Mouse (Mus musculus): ENCODE data around the gene Hist1h4b. TPM values are rescaled to one million over a fixed set of nuclear protein-coding genes. Genes with fewer than 3 reads are reported as not detected.

The Hist1h4b gene
- polyA plus RNA-seq, 1 experiment from 2014 or later = 15.5 TPM

DNA sequence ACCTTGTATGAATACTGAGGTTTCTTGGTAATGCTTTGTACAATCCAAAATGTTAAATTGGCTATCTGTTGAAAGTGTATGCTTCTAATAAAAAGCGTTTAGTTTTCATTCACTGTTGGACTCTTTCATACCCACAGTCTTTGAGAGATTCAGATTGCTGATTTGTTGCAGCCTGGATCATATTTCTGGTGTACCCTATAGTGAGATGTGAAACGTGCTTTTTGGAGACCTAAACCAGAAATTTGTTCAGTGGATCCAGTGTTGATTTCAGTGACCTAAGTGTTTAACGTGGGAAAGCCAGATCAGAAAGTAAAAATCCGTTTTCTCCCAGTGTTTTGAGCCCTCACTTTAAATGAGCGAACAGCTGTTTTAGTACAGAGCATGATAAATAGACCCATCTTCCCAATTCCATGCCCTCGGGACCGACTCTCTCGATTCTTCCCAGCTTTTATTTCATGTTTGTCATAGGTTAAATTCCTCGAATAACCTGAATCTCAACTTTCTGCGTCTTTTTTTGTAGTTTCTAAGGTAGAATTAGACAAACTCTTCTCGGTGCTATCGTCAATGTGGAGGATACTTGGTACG lies 16.5 kb upstream of the Hist1h4b start:
- DNase-seq (ENCODE audit: low spot score) = no peak

DNA sequence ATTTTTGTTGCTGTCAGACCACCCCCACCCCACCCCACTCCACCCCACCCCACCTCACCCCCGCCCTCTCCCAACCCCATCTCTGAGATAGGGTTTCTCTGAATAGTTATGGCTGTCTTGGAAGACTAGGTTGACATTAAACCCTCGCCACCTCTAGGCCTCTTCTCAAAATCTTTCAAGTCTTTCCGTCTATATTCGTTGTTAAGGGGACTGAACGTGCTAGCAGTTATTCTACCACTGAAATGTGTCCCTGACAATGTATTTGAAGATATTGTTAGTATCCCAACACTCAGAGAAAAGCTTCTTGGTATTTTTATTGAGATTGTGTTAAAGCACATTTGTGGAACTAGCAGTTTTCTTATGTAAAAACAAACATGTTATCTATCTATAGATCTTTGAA lies 15.9 kb upstream of the Hist1h4b start:
- DNase-seq (ENCODE audit: low spot score) = peak; percentile 13

DNA sequence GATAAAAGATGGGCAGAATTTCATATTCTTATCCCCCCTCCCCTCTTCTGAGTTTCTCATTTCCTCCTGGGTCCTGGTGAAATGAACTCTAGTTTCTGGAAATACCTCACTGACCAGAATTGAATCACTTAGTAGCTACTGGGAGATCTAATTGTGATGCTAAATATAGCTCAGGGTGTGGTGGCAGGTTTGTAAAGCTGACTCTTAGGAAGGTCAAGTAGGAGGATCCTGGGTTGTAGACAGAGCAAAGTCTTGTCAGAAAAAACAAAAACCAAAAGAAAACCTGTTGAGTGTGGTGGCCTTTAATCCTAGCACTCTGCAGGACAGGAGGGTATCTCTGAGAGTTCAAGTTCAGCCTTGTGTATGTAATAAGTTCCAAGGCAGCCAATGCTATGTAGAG lies 14.8 kb upstream of the Hist1h4b start:
- DNase-seq (ENCODE audit: low spot score) = peak; percentile 2

DNA sequence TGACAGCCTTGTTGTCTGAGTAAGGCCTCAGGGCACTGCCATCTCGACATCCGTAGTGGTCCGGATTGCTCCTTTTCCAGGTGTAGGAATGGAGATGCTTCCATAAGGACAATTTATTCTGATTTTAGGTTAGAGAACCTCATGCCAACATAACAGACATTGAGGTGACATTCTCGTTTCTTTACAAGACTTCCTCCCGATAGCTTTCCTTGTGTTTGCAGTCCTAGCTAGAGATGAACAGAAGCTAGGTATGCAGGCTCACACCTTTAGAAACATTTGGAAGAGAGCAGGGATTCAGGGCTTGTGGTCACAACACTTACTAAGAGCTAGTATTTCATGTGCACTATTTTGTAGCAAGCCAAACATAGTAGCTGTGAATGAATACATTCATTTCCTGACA lies 13.6 kb upstream of the Hist1h4b start:
- peak; percentile 1 for DNase-seq (ENCODE audit: low spot score)

DNA sequence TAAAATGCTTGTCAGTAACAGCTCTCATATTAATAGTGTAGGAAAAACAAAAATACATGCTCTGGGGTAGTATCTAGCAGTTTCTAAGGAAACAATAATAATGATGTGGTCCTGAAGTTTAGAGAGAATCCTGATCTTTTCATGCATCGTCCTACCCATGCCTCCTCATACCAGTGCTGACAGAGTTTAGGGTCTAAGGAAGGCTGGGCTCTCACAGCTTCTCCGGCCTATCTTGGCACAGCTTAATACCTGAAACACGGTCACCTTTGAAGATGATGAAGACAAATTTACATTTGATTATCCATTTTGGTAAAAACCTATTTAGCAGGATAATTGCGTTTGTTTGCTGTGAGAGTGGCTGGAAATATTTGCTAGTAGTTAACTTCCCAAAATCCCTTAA lies 12.8 kb upstream of the Hist1h4b start:
- peak; percentile 5 for DNase-seq (ENCODE audit: low spot score)

DNA sequence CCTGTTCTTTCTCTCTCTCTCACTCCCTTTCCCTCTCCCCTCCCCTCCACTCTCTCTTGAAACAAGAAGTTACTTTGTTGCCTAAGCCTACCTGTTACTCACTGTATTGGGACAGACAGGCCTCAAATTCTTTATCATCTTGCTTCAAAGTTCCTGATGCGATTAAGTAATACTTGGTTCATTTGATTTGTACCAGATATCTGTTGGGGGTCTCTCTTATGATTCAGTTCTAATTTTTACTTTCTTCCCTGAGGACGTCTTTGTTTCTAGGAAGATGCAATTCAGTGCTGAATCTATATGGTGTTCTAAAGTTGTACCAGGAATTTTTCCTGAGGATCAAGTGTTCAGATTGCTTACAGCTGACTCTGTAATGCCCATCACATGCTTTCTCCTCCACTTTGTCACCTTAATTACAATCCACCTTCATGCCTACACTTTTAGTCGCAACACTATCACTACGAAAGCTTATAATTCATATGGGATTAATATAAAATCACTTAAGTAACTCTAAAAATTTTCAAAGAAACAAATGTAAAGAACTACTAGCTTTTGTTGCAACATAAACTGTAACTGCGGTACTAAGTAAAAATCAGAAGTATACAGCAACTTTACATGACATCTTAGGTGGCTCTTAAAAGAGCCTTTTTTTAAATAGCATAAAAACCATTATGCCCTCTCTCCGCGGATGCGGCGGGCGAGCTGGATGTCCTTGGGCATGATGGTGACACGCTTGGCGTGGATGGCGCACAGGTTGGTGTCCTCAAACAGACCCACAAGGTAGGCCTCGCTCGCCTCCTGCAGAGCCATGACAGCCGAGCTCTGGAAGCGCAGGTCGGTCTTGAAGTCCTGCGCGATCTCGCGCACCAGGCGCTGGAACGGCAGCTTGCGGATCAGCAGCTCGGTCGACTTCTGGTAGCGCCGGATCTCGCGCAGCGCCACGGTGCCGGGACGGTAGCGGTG lies 12.1 kb upstream of the Hist1h4b start:
- DNase-seq (ENCODE audit: low spot score) = peak; percentile 28

DNA sequence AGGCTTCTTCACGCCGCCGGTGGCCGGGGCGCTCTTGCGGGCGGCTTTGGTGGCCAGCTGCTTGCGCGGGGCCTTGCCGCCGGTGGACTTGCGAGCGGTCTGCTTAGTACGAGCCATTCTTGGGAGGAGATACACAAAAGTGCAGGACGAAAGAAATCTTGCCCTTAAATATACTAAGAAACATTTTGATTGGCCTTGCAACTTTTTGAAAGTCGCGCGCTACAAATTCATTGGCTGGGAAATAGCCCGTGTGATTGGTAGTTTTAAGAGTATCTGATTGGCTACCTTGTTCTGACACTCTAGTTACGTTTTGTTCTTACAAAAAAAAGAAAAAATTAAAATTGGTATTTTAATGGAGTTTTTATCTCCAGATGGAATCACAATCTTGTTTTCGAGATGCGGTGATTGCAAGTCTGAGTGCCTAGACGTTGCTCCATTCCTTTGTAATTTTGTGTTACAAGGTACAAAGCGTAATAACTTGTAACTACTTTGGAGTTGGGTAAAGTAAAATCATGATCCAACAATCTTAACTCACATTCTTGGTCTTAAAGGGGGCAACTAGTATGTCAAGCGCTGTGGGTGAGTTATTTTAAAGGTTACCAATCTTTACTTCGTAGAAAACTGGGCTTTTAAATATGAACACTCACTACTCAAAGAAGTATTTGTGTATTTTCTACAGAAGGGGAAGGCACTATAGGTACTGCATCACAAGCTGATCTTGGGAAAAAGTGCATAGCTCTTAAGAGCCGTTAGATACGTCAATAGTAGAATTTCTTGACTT lies 11.2 kb upstream of the Hist1h4b start, which contains the start of gene Hist1h3c:
Hist1h3c (minus strand) TSS at position 222 of the 781 bp plus-strand sequence.
- peak; percentile 94 for DNase-seq (ENCODE audit: low spot score)

DNA sequence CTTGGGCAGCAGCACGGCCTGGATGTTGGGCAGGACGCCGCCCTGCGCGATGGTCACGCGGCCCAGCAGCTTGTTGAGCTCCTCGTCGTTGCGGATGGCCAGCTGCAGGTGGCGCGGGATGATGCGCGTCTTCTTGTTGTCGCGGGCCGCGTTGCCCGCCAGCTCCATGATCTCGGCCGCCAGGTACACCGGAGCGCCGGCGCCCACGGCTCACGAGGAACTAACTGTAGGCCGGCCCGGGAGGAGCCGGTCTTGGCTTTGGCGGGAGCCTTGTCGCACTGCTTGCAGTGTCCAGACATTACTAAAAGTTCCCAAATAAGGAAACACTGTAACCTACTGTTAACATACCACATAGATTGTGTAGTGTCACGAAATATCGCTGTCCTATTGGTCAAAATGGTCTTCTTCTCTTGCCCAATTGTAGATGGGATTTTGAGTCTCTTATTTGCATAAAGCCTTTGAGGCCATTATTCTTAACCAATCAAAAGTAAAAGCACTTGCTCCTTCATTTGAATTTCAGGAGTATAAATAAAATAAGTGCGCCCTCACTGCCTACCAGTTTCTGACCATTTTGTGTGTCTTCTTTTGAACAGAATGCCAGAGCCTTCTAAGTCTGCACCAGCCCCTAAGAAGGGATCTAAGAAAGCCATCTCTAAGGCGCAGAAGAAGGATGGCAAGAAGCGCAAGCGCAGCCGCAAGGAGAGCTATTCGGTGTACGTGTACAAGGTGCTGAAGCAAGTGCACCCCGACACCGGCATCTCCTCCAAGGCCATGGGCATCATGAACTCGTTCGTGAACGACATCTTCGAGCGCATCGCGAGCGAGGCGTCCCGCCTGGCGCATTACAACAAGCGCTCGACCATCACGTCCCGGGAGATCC lies 10.4 kb upstream of the Hist1h4b start, which contains the start of gene Hist1h2bb:
Hist1h2bb (plus strand) TSS at position 534 of the 880 bp plus-strand sequence.
- DNase-seq (ENCODE audit: low spot score) = peak; percentile 91

DNA sequence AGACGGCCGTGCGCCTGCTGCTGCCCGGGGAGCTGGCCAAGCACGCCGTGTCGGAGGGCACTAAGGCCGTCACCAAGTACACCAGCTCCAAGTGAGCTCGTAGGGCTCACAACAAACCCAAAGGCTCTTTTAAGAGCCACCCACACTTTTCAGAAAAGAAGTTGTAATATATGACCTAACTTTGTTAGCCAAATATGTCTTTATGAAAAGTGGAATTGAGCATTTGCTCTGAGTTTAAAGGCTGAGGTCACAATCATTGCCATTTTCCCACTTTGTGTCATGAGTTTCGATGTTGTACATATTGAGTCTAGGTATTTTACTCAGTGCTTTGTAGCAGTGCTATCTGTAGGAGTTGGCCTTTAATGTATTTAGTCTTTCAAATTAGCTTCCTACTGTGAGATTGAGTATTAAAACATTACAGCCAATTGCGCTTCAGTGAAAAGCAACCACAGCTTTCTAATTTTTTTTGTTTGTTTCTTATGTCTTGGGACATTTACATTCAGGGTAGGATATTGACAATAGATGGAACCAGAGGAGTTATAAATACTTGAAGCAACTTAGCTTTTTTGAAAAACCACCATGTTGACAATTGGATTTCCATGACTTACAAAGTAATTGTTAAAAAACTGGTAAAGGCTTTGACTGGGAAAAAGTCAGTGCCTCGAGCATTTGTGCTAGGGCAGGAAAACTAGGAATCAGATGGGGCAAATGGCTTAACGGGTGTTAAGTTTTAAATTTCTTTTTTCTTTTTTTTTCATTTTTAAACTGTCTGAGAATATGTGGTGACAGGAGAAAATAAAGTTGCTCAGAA lies 9.5 kb upstream of the Hist1h4b start:
- DNase-seq (ENCODE audit: low spot score) = peak; percentile 46

DNA sequence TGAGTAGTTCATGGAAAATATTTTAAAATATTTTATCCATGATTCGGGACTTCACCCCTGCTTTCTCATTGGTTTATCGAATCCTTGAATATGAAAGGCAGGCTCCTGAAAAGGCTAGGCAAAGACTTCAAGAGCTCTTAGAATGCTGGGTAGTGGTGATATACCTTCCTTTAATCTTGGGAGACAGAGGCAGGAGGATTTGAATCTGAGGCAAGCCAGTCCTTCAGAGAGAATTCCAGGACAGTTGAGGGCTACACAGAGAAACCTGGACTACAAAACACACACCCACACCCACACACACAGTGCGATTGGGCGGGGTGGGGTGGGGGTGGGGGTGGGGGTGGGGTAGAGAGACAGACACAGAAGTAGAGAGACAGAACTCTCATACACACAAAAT lies 8.9 kb upstream of the Hist1h4b start:
- DNase-seq (ENCODE audit: low spot score) = no peak

DNA sequence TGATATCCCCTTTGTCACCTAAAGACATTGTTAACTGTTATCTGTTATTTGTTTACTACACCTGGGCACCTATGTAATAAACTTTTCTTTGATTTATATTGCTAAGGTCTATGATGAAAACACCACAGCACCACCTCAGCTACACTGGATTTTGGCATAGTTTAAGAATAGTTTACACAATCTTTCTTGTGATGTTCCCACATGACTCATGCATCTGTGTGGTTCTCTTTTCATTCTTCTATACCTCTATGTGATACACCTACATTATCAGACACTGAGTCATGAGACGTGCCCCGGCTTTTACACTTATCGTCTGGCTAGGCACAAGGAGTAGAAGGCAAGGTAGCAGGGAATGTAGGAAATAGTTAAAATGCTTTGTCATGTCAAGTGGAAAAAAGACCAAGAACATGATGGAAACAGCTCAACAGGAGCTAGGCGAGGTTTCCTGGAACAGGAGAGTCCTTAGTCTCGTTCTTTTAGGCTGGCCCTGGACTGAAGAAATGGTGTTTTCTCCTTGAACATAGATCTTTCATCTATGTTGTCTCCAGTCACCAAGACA lies 7.2 kb upstream of the Hist1h4b start:
- peak; percentile 1 for DNase-seq (ENCODE audit: low spot score)

DNA sequence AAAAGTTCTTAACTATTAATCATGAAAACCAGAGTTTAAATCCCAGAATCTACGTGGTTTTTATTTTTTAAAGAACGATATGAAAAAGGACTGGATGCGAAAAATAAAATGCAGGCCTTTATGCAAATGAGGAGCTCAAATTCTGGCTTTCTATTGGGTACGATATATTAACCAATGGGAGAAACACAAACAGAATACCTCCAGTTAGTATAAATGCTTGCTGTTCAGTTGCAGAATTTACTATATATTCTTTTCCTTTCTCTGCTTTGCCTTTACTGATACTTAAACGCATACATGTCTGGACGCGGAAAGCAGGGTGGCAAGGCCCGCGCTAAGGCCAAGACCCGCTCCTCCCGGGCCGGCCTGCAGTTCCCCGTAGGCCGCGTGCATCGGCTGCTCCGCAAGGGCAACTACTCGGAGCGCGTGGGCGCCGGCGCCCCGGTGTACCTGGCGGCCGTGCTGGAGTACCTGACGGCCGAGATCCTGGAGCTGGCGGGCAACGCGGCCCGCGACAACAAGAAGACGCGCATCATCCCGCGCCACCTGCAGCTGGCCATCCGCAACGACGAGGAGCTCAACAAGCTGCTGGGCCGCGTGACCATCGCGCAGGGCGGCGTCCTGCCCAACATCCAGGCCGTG lies 5.9 kb upstream of the Hist1h4b start, which contains the start of gene Hist1h2ab:
Hist1h2ab (plus strand) TSS at position 288 of the 639 bp plus-strand sequence.
- DNase-seq (ENCODE audit: low spot score) = peak; percentile 86

DNA sequence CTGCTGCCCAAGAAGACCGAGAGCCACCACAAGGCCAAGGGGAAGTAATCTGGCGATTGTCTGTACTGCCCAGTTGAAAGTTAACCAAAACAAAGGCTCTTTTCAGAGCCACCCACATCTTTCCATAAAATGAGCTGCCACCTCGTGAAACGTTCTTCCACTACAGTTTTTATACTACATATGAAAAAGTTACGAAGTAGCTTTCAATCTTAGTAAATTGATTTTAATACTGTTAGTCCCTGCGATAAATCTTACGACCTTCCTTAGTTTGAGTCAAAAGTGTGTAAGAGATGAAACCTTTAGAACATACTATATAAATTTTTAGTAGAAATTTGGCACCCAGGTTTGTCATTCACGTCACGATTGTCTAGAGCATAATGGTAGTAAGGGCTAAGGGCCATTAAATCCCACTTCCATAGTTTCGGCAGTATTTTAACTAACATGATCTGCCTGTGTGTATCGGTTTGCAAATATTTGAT lies 5.3 kb upstream of the Hist1h4b start:
- peak; percentile 57 for DNase-seq (ENCODE audit: low spot score)

DNA sequence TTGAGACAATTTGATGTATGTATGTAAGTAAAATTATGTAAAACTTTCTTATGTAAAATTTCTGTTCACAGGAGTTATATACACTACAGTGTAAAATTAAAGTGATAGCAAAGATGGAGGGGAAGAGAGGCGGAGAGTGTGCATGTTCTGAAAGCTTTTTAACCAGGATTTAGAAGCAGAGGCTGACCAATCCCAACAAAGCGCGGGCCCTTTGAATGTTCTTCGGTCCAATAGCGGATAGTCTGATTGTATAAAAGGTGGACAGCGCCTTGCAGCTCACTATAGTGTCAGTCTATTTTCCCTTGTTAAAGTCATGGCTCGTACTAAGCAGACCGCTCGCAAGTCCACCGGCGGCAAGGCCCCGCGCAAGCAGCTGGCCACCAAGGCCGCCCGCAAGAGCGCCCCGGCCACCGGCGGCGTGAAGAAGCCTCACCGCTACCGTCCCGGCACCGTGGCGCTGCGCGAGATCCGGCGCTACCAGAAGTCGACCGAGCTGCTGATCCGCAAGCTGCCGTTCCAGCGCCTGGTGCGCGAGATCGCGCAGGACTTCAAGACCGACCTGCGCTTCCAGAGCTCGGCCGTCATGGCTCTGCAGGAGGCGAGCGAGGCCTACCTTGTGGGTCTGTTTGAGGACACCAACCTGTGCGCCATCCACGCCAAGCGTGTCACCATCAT lies 4.6 kb upstream of the Hist1h4b start, which contains the start of gene Hist1h3b:
Hist1h3b (plus strand) TSS at position 201 of the 675 bp plus-strand sequence.
- DNase-seq (ENCODE audit: low spot score) = peak; percentile 91

DNA sequence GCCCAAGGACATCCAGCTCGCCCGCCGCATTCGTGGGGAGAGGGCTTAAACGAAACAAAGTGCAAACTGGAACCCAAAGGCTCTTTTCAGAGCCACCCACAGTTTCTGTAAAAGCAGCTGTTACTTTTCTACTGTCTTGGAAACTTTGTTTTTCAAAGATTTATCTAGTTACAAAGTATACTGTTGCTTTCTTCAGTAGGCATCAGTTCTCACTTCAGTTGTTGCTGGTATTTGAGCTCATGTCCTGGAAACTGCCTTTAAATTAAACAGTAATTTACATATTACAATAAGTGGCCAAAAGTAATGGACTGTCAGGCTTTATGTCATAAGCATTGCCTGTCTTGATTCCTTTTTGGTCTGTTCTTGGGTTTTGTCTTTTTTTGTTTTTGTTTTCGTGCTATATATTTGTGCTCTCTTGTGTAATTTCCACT lies 4.1 kb upstream of the Hist1h4b start:
- peak; percentile 7 for DNase-seq (ENCODE audit: low spot score)

DNA sequence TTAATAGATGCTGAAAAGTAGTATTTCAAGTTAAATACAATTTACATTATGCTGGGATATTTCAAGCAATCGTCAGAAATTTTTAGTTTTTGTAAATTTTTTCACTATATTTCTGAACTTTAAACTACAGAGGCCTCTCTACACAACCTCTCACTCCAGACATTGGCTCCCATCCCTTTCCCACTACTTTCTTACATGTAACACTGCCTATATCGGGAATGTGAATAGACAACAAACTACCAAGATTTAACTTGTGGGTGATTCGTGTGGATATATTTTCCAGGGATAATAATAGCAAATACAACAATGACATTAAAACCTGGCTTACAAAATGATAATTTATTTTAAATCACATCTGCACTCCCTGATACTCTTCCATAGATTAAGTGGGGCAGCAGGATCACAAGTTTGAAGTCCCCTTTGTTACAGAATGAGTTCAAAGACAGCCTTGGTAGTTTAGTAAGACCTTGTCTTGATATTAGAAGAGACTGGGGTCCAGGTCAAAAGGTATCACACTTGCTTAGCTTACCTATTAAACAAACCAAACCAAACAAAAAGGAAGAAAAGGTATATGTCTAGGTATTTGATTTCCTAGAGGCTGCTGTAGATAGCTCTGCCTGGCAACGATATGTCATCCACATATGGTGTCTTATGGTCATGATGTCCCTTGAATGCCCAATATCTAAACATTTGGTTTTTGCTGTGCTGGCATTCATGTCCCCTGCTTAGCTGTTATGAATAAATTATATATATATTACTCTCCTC lies 3.3 kb upstream of the Hist1h4b start:
- DNase-seq (ENCODE audit: low spot score) = peak; percentile 4

DNA sequence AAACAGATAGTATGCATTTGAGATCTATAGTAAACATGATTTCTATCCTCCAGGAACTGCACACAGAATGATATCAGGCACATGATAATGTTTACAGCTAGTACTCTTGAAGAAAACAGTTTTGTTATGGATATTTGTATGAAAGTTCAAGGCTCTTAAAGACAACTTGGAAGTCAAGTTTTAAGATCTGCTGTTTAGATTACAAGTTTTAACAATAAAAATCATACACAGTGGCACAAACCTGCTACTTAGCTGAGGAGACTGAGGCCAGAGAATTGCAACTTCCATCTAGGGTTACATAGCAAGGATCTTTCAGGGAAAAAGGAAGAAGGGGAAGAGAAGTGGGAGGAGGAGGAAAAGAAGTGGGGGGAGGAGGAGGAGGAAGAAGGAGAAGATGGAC lies 1.8 kb upstream of the Hist1h4b start:
- DNase-seq (ENCODE audit: low spot score) = no peak
